Comparison of ENCODE assay signal across 34 mouse cellular contexts in the genomic region with DNA sequence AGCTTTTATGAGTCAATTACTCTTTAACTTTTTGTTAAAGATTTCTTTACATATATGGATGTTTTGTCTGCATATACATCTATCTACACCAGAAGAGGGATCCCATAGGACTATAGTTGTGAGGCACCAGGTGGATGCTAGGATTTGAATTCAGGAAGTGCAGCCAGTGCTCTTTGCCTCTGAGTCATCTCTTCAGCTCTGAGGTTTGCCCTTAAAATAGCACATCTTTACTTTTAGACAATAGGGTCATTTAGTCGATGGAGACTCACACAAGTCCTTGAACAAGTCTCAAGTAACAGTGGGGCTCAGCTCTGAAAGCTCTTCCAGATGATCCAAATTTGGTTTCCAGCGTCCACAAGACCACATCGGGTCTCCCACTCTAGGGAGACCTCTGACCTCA. TPM values are rescaled to one million over a fixed set of nuclear protein-coding genes. Genes with fewer than 3 reads are reported as not detected.
DNase-seq lines count a peak whose midpoint lies in the region; TF ChIP-seq lines count a peak whose summit lies in the region.
"Had no signal": no experiment of that assay in that cellular context is flagged by ENCODE, and none has a peak within 500 bp of the region (broad histone marks: within the 10 kb centered on the region; RNA-seq: fewer than 3 reads in every experiment).

No protein-coding gene starts in this region.

- no peak overlapping the region for H3ac ChIP-seq in myocyte (ENCODE audit: control insufficient read depth, insufficient read length)

- peaks cover 41% of the 10 kb centered on the region for H3K36me3 ChIP-seq in myocyte (ENCODE audit: control insufficient read depth, insufficient read depth)

- H3K27me3 ChIP-seq in myocyte (ENCODE audit: control insufficient read depth, insufficient read depth, insufficient read length) = no peaks in the 10 kb centered on the region

- TF ChIP-seq POLR2A in myocyte (IDR thresholded peaks at IDR 0.05; ENCODE audit: insufficient read length, low read depth) = no peak

- peak; percentile 53 for DNase-seq in heart, adult 11 months
- no peak for DNase-seq in heart, postnatal 4 days
- DNase-seq in 3T3-L1 (ENCODE audit: low read depth, low spot score) (peak; percentile 72), NIH3T3 (ENCODE audit: low read depth) (peak; percentile 25)
- DNase-seq in urinary bladder, adult 2 months (ENCODE audit: low spot score) = no peak
- DNase-seq in cerebellum, postnatal 25 days = no peak
- DNase-seq: adrenal gland, adult 2 months; adrenal gland, postnatal 36 days; B cell, adult 2 months; cerebellum, adult 2 months; gastrocnemius, postnatal 14 days; heart, postnatal 36 days; kidney, adult 2 months; kidney, postnatal 36 days; left cerebral cortex, postnatal 4 days; liver, embryonic 13.5 days; lung, adult 18-20 months; lung, postnatal 14 days; retina, postnatal 1 day; right cerebral cortex, postnatal 14 days; thymus, postnatal 14 days had no signal

- no peaks in the 10 kb centered on the region for H3K79me2 ChIP-seq in myocyte (ENCODE audit: control insufficient read depth, insufficient read depth)

- H3K4me2 ChIP-seq in myocyte (ENCODE audit: low read depth) = no peak overlapping the region
- H3K4me2 ChIP-seq: embryonic facial prominence, embryonic 15.5 days; forebrain, embryonic 13.5 days; hindbrain, embryonic 15.5 days; limb, embryonic 15.5 days; liver, embryonic 13.5 days; neural tube, embryonic 15.5 days had no signal

- H3K4me3 ChIP-seq in myocyte = no peak overlapping the region
- H3K4me3 ChIP-seq: embryonic facial prominence, embryonic 15.5 days; forebrain, embryonic 13.5 days; heart, embryonic 10.5 days; hindbrain, embryonic 15.5 days; layer of hippocampus, adult 2 months; left cerebral cortex, adult 2 months; limb, embryonic 15.5 days; liver, embryonic 13.5 days; neural tube, embryonic 15.5 days had no signal

TF ChIP-seq in myocyte, 11 proteins besides CTCF, POLR2A, EP300 and RAD21:
- TF ChIP-seq REST (IDR thresholded peaks at IDR 0.05; ENCODE audit: insufficient read depth, insufficient read length) (no peak), POLR2AphosphoS2 (IDR thresholded peaks at IDR 0.05; ENCODE audit: insufficient read length, low read depth) (peak; percentile 28), USF1 (IDR thresholded peaks at IDR 0.05; ENCODE audit: low read depth) (no peak)

RNA-seq across cellular contexts. Expression of a gene that starts 1.2 kb away (rescaled TPM):
- 1 to 10 TPM; 1.6 to 2.0 TPM for total RNA-seq in heart, postnatal 4 days (2021)
- polyA plus RNA-seq in myocyte (2012; fragmentation: generic; extraction: Trizol) = not detected
- 2.6 and 2.9 TPM in 2 replicates for polyA plus RNA-seq in urinary bladder, adult 2 months (2012; rRNA removed)
- total RNA-seq: granulocyte monocyte progenitor cell, adult 5-6 weeks had no signal
- polyA plus RNA-seq: activated CD4-positive, CD25-positive, alpha-beta regulatory T cell, adult 4 months; G1E; inflammation-experienced regulatory T-cells, adult 6 months had no signal

RNA-seq across cellular contexts. Expression of a gene that starts 36.2 kb away (rescaled TPM):
- total RNA-seq in heart, postnatal 4 days (2021) = 10 to 100 TPM; 38.2 to 44.0 TPM
- polyA plus RNA-seq in myocyte (2012; fragmentation: generic; extraction: Trizol) = 9.3 TPM
- polyA plus RNA-seq in urinary bladder, adult 2 months (2012; rRNA removed) = 43.2 and 55.3 TPM in 2 replicates

Comparison
In these comparisons a context has a peak if more than half of its experiments do, and no peak if none do; other contexts are left out.
1. DNase-seq: peak in heart, adult 11 months (single experiment), 3T3-L1 (single experiment) and NIH3T3 (single experiment); none in heart, postnatal 4 days (single experiment), urinary bladder, adult 2 months (single experiment) and cerebellum, postnatal 25 days (0 of 2).